Mouse (Mus musculus) limb, embryonic 12.5 days (tissue): ENCODE results near the gene Icmt. TPM values are rescaled to one million over a fixed set of nuclear protein-coding genes. Genes with fewer than 3 reads are reported as not detected.

Source experiments
- ATAC-seq: fragments of 200-750 bp; cut with Nextera tagmentation; 2 replicates; pipeline ENCODE4 v1.8.0; 2017; ENCODE audit warnings: low read depth, moderate TSS enrichment; ENCODE audit not compliant: insufficient number of reproducible peaks, insufficient read depth, low FRiP score, low TSS enrichment
- H3K27ac ChIP-seq: fragments of 300-500 bp; sonication (generic); 2 replicates; pipeline ENCODE4 v1.5.1; 2016; ENCODE audit warnings: mild to moderate bottlenecking, moderate library complexity
- H3K27me3 ChIP-seq: fragments of 300-500 bp; sonication (generic); 2 replicates; pipeline ENCODE4 v1.6.1; 2016; ENCODE audit warnings: mild to moderate bottlenecking, moderate library complexity
- H3K36me3 ChIP-seq: fragments of 300-500 bp; sonication (generic); 2 replicates; pipeline ENCODE4 v1.6.1; 2016; ENCODE audit warnings: mild to moderate bottlenecking, moderate library complexity
- H3K4me1 ChIP-seq: fragments of 300-500 bp; sonication (generic); replicated peaks from 2 replicates; pipeline ENCODE4 v1.6.1; 2016
- H3K4me2 ChIP-seq: fragments of 300-500 bp; sonication (generic); 2 replicates; pipeline ENCODE4 v1.6.1; 2016; ENCODE audit warnings: mild to moderate bottlenecking, moderate library complexity
- H3K4me3 ChIP-seq: fragments of 300-500 bp; sonication (generic); replicated peaks from 2 replicates; pipeline ENCODE4 v1.5.1; 2016; ENCODE audit warnings: mild to moderate bottlenecking
- H3K9ac ChIP-seq: fragments of 300-500 bp; sonication (generic); replicated peaks from 2 replicates; pipeline ENCODE4 v1.6.1; 2016; ENCODE audit warnings: mild to moderate bottlenecking, moderate library complexity
- H3K9me3 ChIP-seq: fragments of 300-500 bp; sonication (generic); 2 replicates; pipeline ENCODE4 v1.6.1; 2016; ENCODE audit warnings: mild to moderate bottlenecking, moderate library complexity
- WGBS: fragments of 180-500 bp; shearing (Covaris S2); methylation state at CpG from one replicate; pipeline ENCODE4 v1.1.7; 2016; 5-methylcytosine and 5-hydroxymethylcytosine counted together
- polyA plus RNA-seq: library from polyadenylated mRNA; unstranded; fragments of >200 nt; fragmentation: Nextera tagmentation; extraction: Ambion mirVana; gene quantifications from 2 replicates; pipeline ENCODE4 v1.2.1, GENCODE M21; 2016

Gene Icmt
- polyA plus RNA-seq, 1 experiment from 2014 or later, result 29.3 TPM

DNA sequence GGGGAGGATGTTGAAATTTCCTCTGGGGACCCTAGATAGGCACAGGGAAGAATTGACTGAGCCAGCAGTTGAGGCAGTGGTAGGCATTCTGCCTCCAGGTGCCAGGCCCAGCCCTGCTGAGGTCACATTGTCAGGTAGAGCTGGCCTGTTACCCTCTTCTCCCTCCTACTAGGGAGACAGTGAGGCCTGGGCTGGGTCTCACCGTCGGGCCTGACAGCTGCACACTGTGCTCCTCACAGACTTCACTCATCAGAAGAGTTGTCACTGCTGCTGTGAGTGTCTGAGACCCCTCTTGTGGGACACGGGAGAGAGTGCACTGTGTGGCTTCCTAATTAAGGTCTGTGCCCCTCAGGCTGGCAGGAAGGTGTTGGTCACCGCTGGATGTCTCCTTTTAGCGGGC lies 31.2 kb upstream of the Icmt start:
- Histone ChIP-seq H3K4me1 (peaks cover 17% of the 10 kb centered on the region), H3K27me3 (0 out of 2 replicates have a peak, but pooled peaks cover 5% of the 10 kb centered on the region), H3K9me3 (no peaks in the 10 kb centered on the region), H3K9ac (no peak overlapping the region), H3K36me3 (no peaks in the 10 kb centered on the region), H3K4me2 (no peak overlapping the region), H3K4me3 (no peak overlapping the region), H3K27ac (no peak overlapping the region)
- WGBS, result 58% methylated on average over 5 of the region's 5 CpGs
- no peak for ATAC-seq

GRCm38 (mm10) chr4:152266236-152266895 lies 30.7 kb upstream of the Icmt start:
- 37% methylated on average over 10 of the region's 10 CpGs for WGBS
- H3K4me3 ChIP-seq, result no peak overlapping the region
- H3K4me1 ChIP-seq, result peaks cover 19% of the 10 kb centered on the region
- ATAC-seq, result no peak
- H3K9ac ChIP-seq, result no peak overlapping the region
- H3K36me3 ChIP-seq, result no peaks in the 10 kb centered on the region
- H3K9me3 ChIP-seq, result no peaks in the 10 kb centered on the region
- H3K4me2 ChIP-seq, result no peak overlapping the region
- H3K27me3 ChIP-seq, result peaks cover 11% of the 10 kb centered on the region; the same call in 1 of the 2 replicates
- no peak overlapping the region for H3K27ac ChIP-seq

GRCm38 (mm10) chr4:152267748-152268369 lies 29.2 kb upstream of the Icmt start:
- Histone ChIP-seq H3K27ac (no peak overlapping the region), H3K9ac (no peak overlapping the region), H3K4me1 (peaks cover 34% of the 10 kb centered on the region), H3K4me3 (no peak overlapping the region), H3K4me2 (no peak overlapping the region), H3K9me3 (no peaks in the 10 kb centered on the region), H3K36me3 (no peaks in the 10 kb centered on the region), H3K27me3 (peaks cover 18% of the 10 kb centered on the region; the same call in 1 of the 2 replicates)
- 73% methylated on average over 13 of the region's 13 CpGs for WGBS
- no peak for ATAC-seq

DNA sequence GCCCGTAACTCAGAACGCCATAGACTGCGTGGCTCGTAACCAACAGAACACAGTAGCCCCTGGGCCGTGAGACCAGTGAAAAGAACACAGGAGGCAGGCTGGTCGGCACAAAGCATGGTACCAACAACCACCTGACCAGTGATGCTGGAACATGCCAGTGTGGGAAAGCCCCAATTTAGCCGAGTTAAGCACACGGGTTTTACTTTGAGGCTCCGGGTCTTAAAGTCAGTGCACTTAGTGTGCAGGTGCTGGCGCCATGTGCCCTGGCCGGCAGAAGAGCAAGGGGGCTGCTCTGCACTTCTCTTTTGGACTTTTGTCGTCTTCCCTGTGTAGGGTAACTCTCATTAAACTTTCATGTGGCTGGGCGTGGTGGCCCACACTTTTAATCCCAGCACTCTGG lies 27.1 kb upstream of the Icmt start:
- no peak overlapping the region for H3K4me2 ChIP-seq
- peaks cover 37% of the 10 kb centered on the region for H3K4me1 ChIP-seq

GRCm38 (mm10) chr4:152270599-152270998 lies 26.4 kb upstream of the Icmt start:
- no peak for ATAC-seq
- 79% methylated on average over 9 of the region's 9 CpGs for WGBS
- peaks cover 30% of the 10 kb centered on the region for H3K27me3 ChIP-seq
- H3K4me2 ChIP-seq, result no peak overlapping the region
- H3K9me3 ChIP-seq, result no peaks in the 10 kb centered on the region
- no peaks in the 10 kb centered on the region for H3K36me3 ChIP-seq
- H3K27ac ChIP-seq, result no peak overlapping the region
- no peak overlapping the region for H3K9ac ChIP-seq
- H3K4me3 ChIP-seq, result no peak overlapping the region
- peaks cover 41% of the 10 kb centered on the region for H3K4me1 ChIP-seq

More for the DNA sequence above, 27.1 kb upstream of the Icmt start:
- Histone ChIP-seq H3K9me3 (no peaks in the 10 kb centered on the region), H3K9ac (no peak overlapping the region), H3K27me3 (peaks cover 27% of the 10 kb centered on the region), H3K36me3 (no peaks in the 10 kb centered on the region), H3K4me3 (no peak overlapping the region), H3K27ac (no peak overlapping the region)
- WGBS, result 82% methylated on average over 13 of the region's 13 CpGs
- ATAC-seq, result no peak

- ATAC-seq, result no peak
- H3K4me2 ChIP-seq, result no peak overlapping the region
- no peak overlapping the region for H3K27ac ChIP-seq
- no peak overlapping the region for H3K4me3 ChIP-seq
- H3K9me3 ChIP-seq, result no peaks in the 10 kb centered on the region
- 92% methylated on average over 11 of the region's 11 CpGs for WGBS
- peaks cover 41% of the 10 kb centered on the region for H3K4me1 ChIP-seq
- no peak overlapping the region for H3K9ac ChIP-seq
- H3K27me3 ChIP-seq, result peaks cover 37% of the 10 kb centered on the region
- H3K36me3 ChIP-seq, result no peaks in the 10 kb centered on the region
Measured at GRCm38 (mm10) chr4:152271334-152271733, 25.7 kb upstream of the Icmt start.

- Histone ChIP-seq H3K36me3 (no peaks in the 10 kb centered on the region), H3K27me3 (peaks cover 40% of the 10 kb centered on the region), H3K27ac (no peak overlapping the region), H3K9ac (0 out of 2 replicates have a peak overlapping the region, but pooled peaks have one; percentile 42), H3K4me3 (no peak overlapping the region), H3K4me1 (peaks cover 41% of the 10 kb centered on the region), H3K9me3 (no peaks in the 10 kb centered on the region), H3K4me2 (0 out of 2 replicates have a peak overlapping the region, but pooled peaks have one; percentile 3)
- no peak for ATAC-seq
- 50% methylated on average over 7 of the region's 7 CpGs for WGBS
Measured at GRCm38 (mm10) chr4:152272006-152272405, 25.0 kb upstream of the Icmt start.

DNA sequence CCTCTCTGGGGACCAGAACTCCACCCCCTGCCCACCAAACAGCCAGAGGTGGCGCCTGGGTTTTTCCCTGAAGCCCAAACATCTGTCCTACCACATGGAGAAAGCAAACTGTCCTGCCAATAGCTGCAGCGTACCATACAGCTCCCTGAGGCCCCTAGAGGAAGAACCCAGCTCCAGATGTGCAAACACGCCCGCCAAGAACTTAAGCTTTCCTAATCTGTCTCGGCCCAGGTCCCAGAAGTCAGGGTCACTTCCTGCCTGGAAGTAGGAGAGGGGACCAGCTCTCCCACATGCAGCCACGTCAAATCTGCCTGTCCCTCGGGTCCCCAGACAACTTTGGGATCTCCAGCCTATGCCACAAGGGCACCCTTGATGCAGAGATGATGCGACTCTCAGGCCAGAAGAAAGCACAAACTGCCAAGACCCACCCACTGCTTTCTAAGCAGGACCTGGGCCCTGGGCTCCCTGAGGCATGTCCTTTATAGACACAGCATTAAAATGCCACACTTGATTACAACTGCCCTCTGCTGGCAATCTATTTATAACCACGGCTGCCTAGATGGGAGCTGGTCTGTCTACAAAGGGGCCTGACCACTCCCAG lies 24.5 kb upstream of the Icmt start:
- Histone ChIP-seq H3K4me1 (peaks cover 41% of the 10 kb centered on the region), H3K27ac (peak overlapping the region; percentile 72; the same call in 1 of the 2 replicates), H3K4me2 (0 out of 2 replicates have a peak overlapping the region, but pooled peaks have one; percentile 3), H3K27me3 (peaks cover 40% of the 10 kb centered on the region), H3K9me3 (no peaks in the 10 kb centered on the region), H3K4me3 (no peak overlapping the region), H3K36me3 (no peaks in the 10 kb centered on the region), H3K9ac (no peak overlapping the region)
- WGBS, result 22% methylated on average over 9 of the region's 9 CpGs
- no peak for ATAC-seq

GRCm38 (mm10) chr4:152273191-152273590 lies 23.8 kb upstream of the Icmt start:
- no peaks in the 10 kb centered on the region for H3K9me3 ChIP-seq
- no peaks in the 10 kb centered on the region for H3K36me3 ChIP-seq
- H3K4me3 ChIP-seq, result no peak overlapping the region; the same call in 1 of the 2 replicates

DNA sequence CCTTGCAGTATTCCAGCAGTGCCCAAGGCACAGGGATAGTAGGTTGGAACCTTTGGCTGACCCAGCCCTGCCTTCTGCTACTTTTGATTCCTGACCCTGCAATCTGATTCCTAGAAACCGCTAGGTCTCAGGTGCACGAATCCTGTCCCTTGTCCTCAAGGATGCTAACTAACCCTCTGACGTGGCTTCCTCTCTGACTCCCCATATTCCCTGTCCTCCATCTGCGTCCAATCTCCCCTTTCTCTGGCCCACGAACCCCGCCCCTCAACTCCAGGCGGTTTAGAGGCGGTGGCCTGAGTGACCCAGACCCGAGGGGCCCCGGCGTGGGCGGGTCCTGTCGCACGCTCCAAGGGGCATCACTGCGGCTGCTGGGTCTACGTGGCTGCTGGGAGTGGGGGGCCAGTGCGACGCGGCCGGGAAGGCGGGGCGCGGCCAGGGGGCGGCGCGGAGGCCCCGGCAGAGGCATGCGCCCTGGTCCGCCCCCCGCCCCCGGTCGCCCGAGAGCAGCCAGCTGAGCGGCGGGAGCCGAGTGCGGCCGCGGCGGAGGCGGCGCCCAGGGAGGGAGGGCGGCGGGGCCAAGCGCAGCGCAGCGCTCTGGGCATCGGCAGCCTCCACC lies 23.3 kb upstream of the Icmt start, which contains the start of gene Gpr153:
Gene Gpr153 (plus strand): TSS at position 612 of the 616 bp plus-strand sequence.
- no peaks in the 10 kb centered on the region for H3K9me3 ChIP-seq
- H3K36me3 ChIP-seq, result no peaks in the 10 kb centered on the region
- 1% methylated on average over 44 of the region's 48 CpGs for WGBS
- H3K27me3 ChIP-seq, result peaks cover 40% of the 10 kb centered on the region
- peak; percentile 50 for ATAC-seq
- H3K9ac ChIP-seq, result peak within 1 kb of the TSS; percentile 83
- peak within 1 kb of the TSS; percentile 97 for H3K4me2 ChIP-seq
- peaks cover 41% of the 10 kb centered on the region for H3K4me1 ChIP-seq
- H3K4me3 ChIP-seq, result peak within 1 kb of the TSS; percentile 74
- peak within 1 kb of the TSS; percentile 72 for H3K27ac ChIP-seq

More at GRCm38 (mm10) chr4:152273191-152273590, 23.8 kb upstream of the Icmt start:
- Histone ChIP-seq H3K27ac (peak overlapping the region; percentile 72; the same call in 1 of the 2 replicates), H3K9ac (no peak overlapping the region), H3K27me3 (peaks cover 40% of the 10 kb centered on the region), H3K4me1 (peaks cover 41% of the 10 kb centered on the region), H3K4me2 (peak overlapping the region; percentile 97)
- no peak for ATAC-seq
- 25% methylated on average over 3 of the region's 3 CpGs for WGBS

DNA sequence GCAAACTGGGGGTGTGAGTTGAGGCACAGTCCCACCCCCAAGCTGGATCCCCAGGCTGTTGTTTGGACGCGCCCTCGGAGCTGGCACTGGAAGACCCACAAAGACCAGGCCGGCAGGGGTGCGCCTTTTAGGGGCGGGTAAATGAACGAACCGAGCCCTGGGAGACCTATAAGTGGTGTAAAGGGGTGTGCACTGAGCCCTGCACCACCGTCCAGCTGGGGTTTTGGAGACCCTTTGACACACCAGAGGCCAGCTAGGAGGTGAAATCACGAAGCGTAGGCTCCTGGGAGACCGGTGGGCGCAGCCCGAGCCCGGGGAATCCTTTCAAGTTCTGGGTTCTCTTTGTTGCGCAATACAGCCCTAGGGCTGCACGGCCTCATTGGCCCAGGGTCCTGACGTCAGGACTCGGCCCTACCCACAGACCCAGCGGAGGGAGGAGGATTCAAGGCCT lies 22.3 kb upstream of the Icmt start:
- 0 out of 2 replicates have a peak, but pooled peaks have one; percentile 8 for ATAC-seq
- under 1% methylated on average over 20 of the region's 20 CpGs for WGBS
- Histone ChIP-seq H3K9ac (peak overlapping the region; percentile 83), H3K9me3 (no peaks in the 10 kb centered on the region), H3K4me1 (peaks cover 41% of the 10 kb centered on the region), H3K27me3 (peaks cover 50% of the 10 kb centered on the region), H3K36me3 (no peaks in the 10 kb centered on the region), H3K27ac (no peak overlapping the region; the same call in 1 of the 2 replicates), H3K4me3 (peak overlapping the region; percentile 74), H3K4me2 (peak overlapping the region; percentile 97)
